Mouse (Mus musculus): ENCODE results near the gene Agrp. TPM values are rescaled to one million over a fixed set of nuclear protein-coding genes. Genes with fewer than 3 reads are reported as not detected.
A peak's percentile ranks its signal among the peaks of the same experiment; 100 is the strongest.

Agrp gene
- polyA plus RNA-seq, 1 experiment from 2014 or later: not detected

- no peak overlapping the region for H3K4me3 ChIP-seq (ENCODE audit: inconsistent target)
- peaks cover 38% of the 10 kb centered on the region for H3K36me3 ChIP-seq (ENCODE audit: inconsistent target)
- no peak overlapping the region for H3K27ac ChIP-seq
- WGBS (ENCODE audit: missing documents): 90% methylated on average over 3 of the region's 3 CpGs
- H3K79me2 ChIP-seq (ENCODE audit: inconsistent target): peaks cover 100% of the 10 kb centered on the region
These were observed 95.0 kb downstream of the Agrp start for GRCm38 (mm10) chr8:105542032-105542656.

DNA sequence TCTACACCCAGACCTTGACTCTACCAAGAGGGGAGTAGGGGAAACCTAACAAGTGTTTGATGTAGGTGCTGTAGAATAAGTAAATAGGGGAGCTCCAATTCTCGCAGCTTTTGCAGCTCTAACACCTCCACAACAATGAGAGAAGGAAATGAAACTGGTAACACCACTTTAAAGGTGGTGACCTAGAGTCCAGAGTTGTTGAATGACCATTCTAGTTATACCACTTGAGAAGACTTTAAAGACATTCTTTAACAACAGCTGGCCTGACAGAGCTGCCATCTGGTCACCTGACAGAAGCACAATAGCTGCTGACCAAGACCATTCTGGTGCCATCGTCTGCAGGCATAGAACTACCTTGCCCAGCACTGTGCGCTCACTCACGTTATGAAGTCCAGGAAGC is 98.3 kb downstream of the Agrp start:
- WGBS (ENCODE audit: missing documents): 88% methylated on average over 4 of the region's 4 CpGs
- Histone ChIP-seq H3K36me3 (ENCODE audit: inconsistent target) (peaks cover 56% of the 10 kb centered on the region), H3K79me2 (ENCODE audit: inconsistent target) (peaks cover 100% of the 10 kb centered on the region), H3K4me3 (ENCODE audit: inconsistent target) (no peak overlapping the region), H3K27ac (no peak overlapping the region)

DNA sequence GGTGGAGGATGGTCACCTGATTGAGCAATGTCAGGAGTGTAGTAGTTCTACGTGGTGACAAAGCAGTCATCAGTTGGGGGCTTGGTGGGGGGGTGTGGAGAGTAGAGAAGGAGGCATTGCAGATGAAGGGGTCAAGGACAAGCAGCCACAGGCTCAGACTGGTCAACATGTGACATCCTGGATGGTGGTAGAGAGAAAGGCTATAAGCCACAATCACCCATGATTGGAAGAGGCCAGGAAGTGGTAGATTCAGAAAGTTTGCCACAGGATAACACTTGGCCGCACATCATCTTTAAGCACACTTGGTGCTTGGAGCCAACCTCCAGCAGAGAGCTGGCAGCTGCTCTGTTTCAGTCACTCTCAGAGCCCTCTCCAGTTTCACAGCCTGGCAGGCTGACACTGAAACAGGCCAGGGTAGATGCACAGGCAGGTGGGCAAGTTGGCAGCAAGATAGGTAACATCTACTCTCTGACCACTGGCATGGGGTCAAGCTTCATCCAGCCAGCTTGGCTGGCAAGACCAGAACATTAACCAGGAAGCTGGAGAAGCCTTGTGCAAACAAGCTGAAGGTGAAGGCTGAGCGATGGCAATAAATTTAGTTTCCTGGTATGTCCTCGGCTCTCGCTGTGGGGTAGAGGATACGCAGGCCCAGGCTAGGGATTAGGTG is 100.0 kb downstream of the Agrp start:
- H3K79me2 ChIP-seq (ENCODE audit: inconsistent target): peaks cover 100% of the 10 kb centered on the region
- WGBS (ENCODE audit: missing documents): 85% methylated on average over 6 of the region's 6 CpGs
- no peak overlapping the region for H3K4me3 ChIP-seq (ENCODE audit: inconsistent target)
- no peak overlapping the region for H3K27ac ChIP-seq
- peaks cover 56% of the 10 kb centered on the region for H3K36me3 ChIP-seq (ENCODE audit: inconsistent target)

DNA sequence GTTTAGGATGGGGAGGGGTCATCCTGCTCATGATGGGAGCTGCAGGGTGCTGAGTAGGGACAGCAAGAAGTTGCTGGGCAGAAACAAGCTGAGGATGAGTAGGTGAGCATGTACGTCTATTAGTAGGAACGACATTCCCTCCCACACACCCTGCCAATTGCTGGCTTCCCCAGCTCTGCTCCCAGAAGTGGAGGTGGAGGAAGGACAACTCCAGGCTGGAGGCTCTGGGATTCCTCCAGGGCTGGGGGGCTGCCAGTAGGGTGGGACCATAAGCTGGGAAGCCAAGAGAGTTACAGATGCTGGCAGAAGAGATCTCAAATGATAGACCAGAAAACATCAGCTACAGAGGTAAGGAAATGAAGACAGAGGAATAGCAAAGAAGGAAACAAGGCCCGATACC is 100.6 kb downstream of the Agrp start:
- WGBS (ENCODE audit: missing documents): 90% methylated on average over 3 of the region's 3 CpGs

GRCm38 (mm10) chr8:105533892-105534329 is 103.3 kb downstream of the Agrp start:
- WGBS (ENCODE audit: missing documents): 0% methylated on average over 1 of the region's 1 CpGs
- peaks cover 100% of the 10 kb centered on the region for H3K79me2 ChIP-seq (ENCODE audit: inconsistent target)
- peak overlapping the region; percentile 17; the same call in 1 of the 2 replicates for H3K27ac ChIP-seq
- peaks cover 64% of the 10 kb centered on the region for H3K36me3 ChIP-seq (ENCODE audit: inconsistent target)
- no peak overlapping the region for H3K4me3 ChIP-seq (ENCODE audit: inconsistent target)

More for the DNA sequence above, 100.6 kb downstream of the Agrp start:
- H3K79me2 ChIP-seq (ENCODE audit: inconsistent target): peaks cover 100% of the 10 kb centered on the region
- peaks cover 54% of the 10 kb centered on the region for H3K36me3 ChIP-seq (ENCODE audit: inconsistent target)
- H3K27ac ChIP-seq: no peak overlapping the region
- no peak overlapping the region for H3K4me3 ChIP-seq (ENCODE audit: inconsistent target)

DNA sequence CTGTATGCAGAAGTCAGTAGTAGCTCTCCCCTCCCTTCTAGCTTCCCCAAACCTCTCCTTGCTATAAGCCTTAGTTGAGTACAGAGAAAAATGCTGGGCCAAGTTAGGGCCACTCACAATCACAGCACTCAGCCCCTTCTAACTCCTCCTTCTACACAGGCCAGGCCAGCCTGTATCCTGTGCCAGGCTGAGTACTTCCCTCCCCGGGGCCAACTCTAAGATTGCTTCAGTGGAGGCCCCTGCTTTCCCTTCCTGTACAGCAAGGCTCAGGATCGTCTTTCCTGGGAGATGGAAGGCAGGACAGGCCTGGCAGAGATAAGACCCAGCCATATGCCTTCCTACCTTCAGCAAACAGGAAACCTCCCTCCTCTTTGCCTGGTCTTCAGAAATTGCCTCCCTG is 103.8 kb downstream of the Agrp start:
- Histone ChIP-seq H3K27ac (peak overlapping the region; percentile 17; the same call in 1 of the 2 replicates), H3K36me3 (ENCODE audit: inconsistent target) (peaks cover 64% of the 10 kb centered on the region), H3K4me3 (ENCODE audit: inconsistent target) (no peak overlapping the region), H3K79me2 (ENCODE audit: inconsistent target) (peaks cover 100% of the 10 kb centered on the region)
- WGBS (ENCODE audit: missing documents): 11% methylated on average over 2 of the region's 2 CpGs

GRCm38 (mm10) chr8:105531774-105532173 is 105.4 kb downstream of the Agrp start:
- H3K36me3 ChIP-seq (ENCODE audit: inconsistent target): peaks cover 64% of the 10 kb centered on the region
- H3K79me2 ChIP-seq (ENCODE audit: inconsistent target): peaks cover 100% of the 10 kb centered on the region
- no peak overlapping the region for H3K27ac ChIP-seq
- WGBS (ENCODE audit: missing documents): 67% methylated on average over 2 of the region's 2 CpGs
- H3K4me3 ChIP-seq (ENCODE audit: inconsistent target): no peak overlapping the region

DNA sequence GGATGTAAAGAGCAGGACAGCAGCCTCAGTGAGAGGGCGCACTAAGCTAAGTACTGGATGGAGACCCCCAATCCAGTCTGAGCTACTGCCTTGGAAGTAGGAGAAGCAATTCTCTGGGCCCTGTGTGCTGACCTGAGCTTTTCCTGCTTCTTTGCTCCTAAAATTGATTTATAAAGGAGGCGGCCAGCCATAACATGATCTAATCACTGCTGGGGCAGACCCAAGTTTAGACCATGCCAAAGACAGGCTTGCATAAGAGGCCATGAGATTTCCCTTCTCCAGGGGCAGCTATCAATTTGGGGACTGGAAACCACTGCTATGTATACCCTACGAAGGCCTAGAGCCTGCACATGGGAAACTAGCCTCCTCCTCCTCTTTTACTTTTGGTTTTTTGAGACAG is 107.9 kb downstream of the Agrp start:
- H3K4me3 ChIP-seq (ENCODE audit: inconsistent target): no peak overlapping the region
- H3K27ac ChIP-seq: no peak overlapping the region
- peaks cover 73% of the 10 kb centered on the region for H3K36me3 ChIP-seq (ENCODE audit: inconsistent target)
- peaks cover 83% of the 10 kb centered on the region for H3K79me2 ChIP-seq (ENCODE audit: inconsistent target)
- WGBS (ENCODE audit: missing documents): 94% methylated on average over 3 of the region's 3 CpGs

DNA sequence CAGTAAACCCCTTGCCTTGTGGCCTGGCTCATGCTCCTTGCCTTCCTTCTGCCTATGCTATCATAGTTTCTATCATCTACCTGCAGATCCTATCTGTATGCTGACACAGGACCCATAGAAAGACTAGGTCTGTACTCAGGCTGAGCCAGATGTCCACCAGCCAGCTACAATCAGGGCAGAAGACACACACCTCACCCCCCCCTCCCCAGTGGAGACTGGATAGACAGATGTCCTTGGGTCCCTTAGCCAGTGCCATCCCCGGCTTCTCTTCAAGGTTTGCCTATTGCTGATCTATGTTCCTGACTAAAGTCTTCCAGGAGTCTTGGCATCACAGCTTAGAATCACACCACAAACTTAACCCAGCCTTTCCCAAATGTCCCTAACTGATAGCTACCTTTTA is 109.0 kb downstream of the Agrp start:
- H3K36me3 ChIP-seq (ENCODE audit: inconsistent target): peaks cover 84% of the 10 kb centered on the region
- H3K27ac ChIP-seq: no peak overlapping the region
- H3K4me3 ChIP-seq (ENCODE audit: inconsistent target): no peak overlapping the region
- peaks cover 73% of the 10 kb centered on the region for H3K79me2 ChIP-seq (ENCODE audit: inconsistent target)
- WGBS (ENCODE audit: missing documents): no CpG with 5 or more reads among the region's 1 CpGs

DNA sequence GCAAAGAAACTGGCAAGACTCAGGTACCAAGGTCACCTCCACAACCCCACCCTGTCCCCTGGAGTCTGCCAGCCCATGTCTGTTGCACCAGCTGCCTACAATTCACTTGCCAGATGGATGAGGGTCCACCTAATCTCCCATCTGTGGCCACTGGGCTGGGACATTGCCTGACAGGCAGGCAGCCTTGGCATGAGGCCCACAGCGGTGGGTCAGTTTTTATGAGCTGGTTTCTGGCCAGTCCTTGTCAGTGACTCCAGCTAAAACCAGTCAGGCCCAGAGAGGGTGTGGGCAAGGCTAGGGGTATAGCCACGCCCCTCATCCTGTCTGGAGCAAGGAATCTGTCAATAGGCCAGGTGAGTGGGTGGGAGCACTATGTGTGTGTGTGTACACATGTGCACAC is 110.1 kb downstream of the Agrp start:
- WGBS (ENCODE audit: missing documents): 93% methylated on average over 2 of the region's 2 CpGs
- H3K36me3 ChIP-seq (ENCODE audit: inconsistent target): peaks cover 86% of the 10 kb centered on the region
- H3K4me3 ChIP-seq (ENCODE audit: inconsistent target): no peak overlapping the region
- H3K79me2 ChIP-seq (ENCODE audit: inconsistent target): peaks cover 62% of the 10 kb centered on the region
- no peak overlapping the region for H3K27ac ChIP-seq

DNA sequence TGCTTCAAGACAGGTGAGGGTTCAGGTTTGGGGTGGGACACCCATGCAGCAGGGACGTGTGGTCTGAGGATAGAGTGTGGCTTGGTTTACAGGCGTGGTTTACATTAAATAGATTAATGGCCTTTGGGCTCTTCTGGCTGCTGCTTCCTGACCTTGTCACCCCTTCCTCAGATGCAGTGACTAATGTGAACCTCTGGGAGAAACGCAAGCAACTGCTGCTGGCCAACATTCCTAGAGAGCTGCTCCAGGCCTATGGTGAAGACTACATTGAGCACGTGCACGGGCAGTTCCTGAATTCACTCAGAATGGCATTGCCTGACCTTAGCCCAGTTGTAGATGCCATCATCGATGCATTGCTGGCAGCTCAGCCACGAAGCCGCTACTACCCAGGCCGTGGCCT is 114.3 kb downstream of the Agrp start:
- Histone ChIP-seq H3K79me2 (ENCODE audit: inconsistent target) (peaks cover 19% of the 10 kb centered on the region; the same call in 1 of the 2 replicates), H3K27ac (no peak overlapping the region), H3K4me3 (ENCODE audit: inconsistent target) (no peak overlapping the region), H3K36me3 (ENCODE audit: inconsistent target) (peaks cover 54% of the 10 kb centered on the region)
- 87% methylated on average over 9 of the region's 9 CpGs for WGBS (ENCODE audit: missing documents)

GRCm38 (mm10) chr8:105521995-105522769 is 115.0 kb downstream of the Agrp start:
- Histone ChIP-seq H3K79me2 (ENCODE audit: inconsistent target) (peaks cover 12% of the 10 kb centered on the region; the same call in 1 of the 2 replicates), H3K36me3 (ENCODE audit: inconsistent target) (peaks cover 47% of the 10 kb centered on the region)

DNA sequence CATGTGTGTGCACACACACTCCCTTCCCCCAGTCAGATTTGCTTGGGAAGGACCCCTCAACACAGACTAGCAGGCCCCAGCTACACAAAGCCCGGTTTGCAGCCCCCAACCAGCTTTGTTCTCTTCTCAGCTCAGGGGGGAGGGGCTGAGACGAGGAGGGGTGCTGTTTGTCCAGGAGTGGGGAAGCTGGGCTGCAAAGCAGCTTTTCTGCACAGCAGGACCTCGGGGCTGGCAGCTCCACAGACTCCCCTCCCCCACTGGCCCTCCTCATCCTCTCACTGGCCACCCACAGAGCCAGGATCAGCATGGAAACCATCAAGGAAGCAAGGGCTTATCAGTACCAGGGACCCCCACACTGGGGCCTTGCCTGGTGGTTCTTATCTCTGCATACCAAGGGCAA is 116.1 kb downstream of the Agrp start:
- H3K27ac ChIP-seq: no peak overlapping the region
- 68% methylated on average over 3 of the region's 3 CpGs for WGBS (ENCODE audit: missing documents)
- H3K79me2 ChIP-seq (ENCODE audit: inconsistent target): peaks cover 1% of the 10 kb centered on the region; the same call in 1 of the 2 replicates
- no peak overlapping the region for H3K4me3 ChIP-seq (ENCODE audit: inconsistent target)
- peaks cover 37% of the 10 kb centered on the region for H3K36me3 ChIP-seq (ENCODE audit: inconsistent target)

More at GRCm38 (mm10) chr8:105521995-105522769, 115.0 kb downstream of the Agrp start:
- no peak overlapping the region for H3K4me3 ChIP-seq (ENCODE audit: inconsistent target)
- H3K27ac ChIP-seq: no peak overlapping the region
- 91% methylated on average over 20 of the region's 21 CpGs for WGBS (ENCODE audit: missing documents)

DNA sequence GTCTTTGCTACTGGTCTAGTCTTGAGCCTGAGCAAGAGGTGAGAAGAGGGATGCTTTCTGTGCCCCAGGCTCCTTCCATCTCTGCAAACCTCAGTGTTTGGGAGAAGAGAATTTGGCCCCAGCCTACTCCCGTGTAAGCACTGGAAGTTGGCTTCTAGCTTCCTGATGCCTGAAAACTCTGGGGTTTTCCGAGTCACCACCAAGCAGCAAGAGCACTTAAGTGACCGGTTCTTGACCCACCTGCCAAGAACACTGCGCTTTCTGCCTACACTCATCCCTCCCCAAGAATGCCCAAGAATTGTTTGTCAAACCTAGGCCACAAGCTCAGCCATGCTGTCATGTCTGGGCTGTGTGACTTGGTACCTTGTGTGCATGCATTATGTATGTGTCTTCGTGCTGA is 116.7 kb downstream of the Agrp start:
- no peaks in the 10 kb centered on the region; the same call in 1 of the 2 replicates for H3K79me2 ChIP-seq (ENCODE audit: inconsistent target)
- no peak overlapping the region for H3K27ac ChIP-seq
- peaks cover 32% of the 10 kb centered on the region for H3K36me3 ChIP-seq (ENCODE audit: inconsistent target)
- 85% methylated on average over 5 of the region's 5 CpGs for WGBS (ENCODE audit: missing documents)
- H3K4me3 ChIP-seq (ENCODE audit: inconsistent target): no peak overlapping the region

GRCm38 (mm10) chr8:105519591-105519990 is 117.6 kb downstream of the Agrp start:
- WGBS (ENCODE audit: missing documents): 42% methylated on average over 2 of the region's 2 CpGs
- Histone ChIP-seq H3K27ac (no peak overlapping the region), H3K36me3 (ENCODE audit: inconsistent target) (peaks cover 23% of the 10 kb centered on the region), H3K4me3 (ENCODE audit: inconsistent target) (no peak overlapping the region), H3K79me2 (ENCODE audit: inconsistent target) (no peaks in the 10 kb centered on the region)

Measured in macrophage (primary cell).